Mouse (Mus musculus) heart, postnatal 0 days (tissue): ENCODE results near the gene Jph4.

Experiments used
- CTCF ChIP-seq: IDR thresholded peaks from 2 replicates; pipeline ENCODE4 v1.5.1; 2016; ENCODE audit warnings: antibody characterized with exemption, control low read depth, low read depth
- EP300 ChIP-seq: IDR thresholded peaks from 2 replicates; pipeline ENCODE4 v1.6.1; 2016; ENCODE audit warnings: antibody characterized with exemption, low read depth

- no peak for TF ChIP-seq EP300
- peak; percentile 91 for TF ChIP-seq CTCF
Measured at GRCm38 (mm10) chr14:55161098-55161634, 44.4 kb upstream of the Jph4 start.
